Mouse (Mus musculus) forebrain, embryonic 13.5 days (tissue): ENCODE measurements around the gene Rnf4. TPM values are rescaled to one million over a fixed set of nuclear protein-coding genes. Genes with fewer than 3 reads are reported as not detected.

ENCODE experiments used
- ATAC-seq: fragments of 200-750 bp; cut with Nextera tagmentation; 2 replicates; pipeline ENCODE4 v1.8.0; 2017
- H3K27ac ChIP-seq: fragments of 300-500 bp; sonication (generic); 2 replicates; pipeline ENCODE4 v1.5.1; 2015; ENCODE audit warnings: inconsistent platforms, mild to moderate bottlenecking, moderate library complexity
- H3K27me3 ChIP-seq: fragments of 300-500 bp; sonication (generic); 2 replicates; pipeline ENCODE4 v1.6.1; 2015; ENCODE audit warnings: mild to moderate bottlenecking, inconsistent platforms
- H3K36me3 ChIP-seq: fragments of 300-500 bp; sonication (generic); 2 replicates; pipeline ENCODE4 v1.6.1; 2015; ENCODE audit warnings: mild to moderate bottlenecking, inconsistent platforms; ENCODE audit not compliant: poor library complexity, severe bottlenecking
- H3K4me1 ChIP-seq: fragments of 300-500 bp; sonication (generic); 2 replicates; pipeline ENCODE4 v1.6.1; 2015; ENCODE audit warnings: inconsistent platforms
- H3K4me2 ChIP-seq: fragments of 300-500 bp; sonication (generic); 2 replicates; pipeline ENCODE4 v1.6.1; 2015; ENCODE audit warnings: inconsistent platforms, mild to moderate bottlenecking, moderate library complexity
- H3K4me3 ChIP-seq: fragments of 300-500 bp; sonication (generic); 2 replicates; pipeline ENCODE4 v1.5.1; 2015; ENCODE audit warnings: mild to moderate bottlenecking, inconsistent platforms
- H3K9ac ChIP-seq: fragments of 300-500 bp; sonication (generic); 2 replicates; pipeline ENCODE4 v1.6.1; 2015; ENCODE audit warnings: mild to moderate bottlenecking, inconsistent platforms
- H3K9me3 ChIP-seq: fragments of 300-500 bp; sonication (generic); replicated peaks from 2 replicates; pipeline ENCODE4 v1.6.1; 2016; ENCODE audit warnings: inconsistent platforms
- WGBS: fragments of 180-500 bp; shearing (Covaris S2); methylation state at CpG from one replicate; pipeline ENCODE4 v1.1.7; 2015; 5-methylcytosine and 5-hydroxymethylcytosine counted together
- polyA plus RNA-seq: library from polyadenylated mRNA; unstranded; fragments of >200 nt; fragmentation: Nextera tagmentation; extraction: Ambion mirVana; gene quantifications from 2 replicates; pipeline ENCODE4 v1.2.1, GENCODE M21; 2015

Gene Rnf4
- 153 and 162 TPM in 2 replicates for polyA plus RNA-seq

GRCm38 (mm10) chr5:34336097-34336774 is at the start of gene Rnf4:
Gene Rnf4 (plus strand): TSS chr5:34336289.
- Histone ChIP-seq H3K4me2 (peak within 1 kb of the TSS; percentile 74), H3K9ac (peak within 1 kb of the TSS; percentile 98), H3K4me3 (peak within 1 kb of the TSS; percentile 96), H3K27ac (peak within 1 kb of the TSS; percentile 93), H3K4me1 (peaks cover 26% of the 10 kb centered on the region), H3K27me3 (no peaks in the 10 kb centered on the region), H3K36me3 (peaks cover 6% of the 10 kb centered on the region; the same call in 1 of the 2 replicates), H3K9me3 (no peaks in the 10 kb centered on the region)
- peak; percentile 98 for ATAC-seq
- under 1% methylated on average over 65 of the region's 67 CpGs for WGBS

GRCm38 (mm10) chr5:34286516-34286915 is 49.6 kb upstream of the Rnf4 start:
- H3K9ac ChIP-seq = 0 out of 2 replicates have a peak overlapping the region, but pooled peaks have one; percentile 64
- 2% methylated on average over 11 of the region's 11 CpGs for WGBS
- peak overlapping the region; percentile 90 for H3K4me2 ChIP-seq
- H3K4me1 ChIP-seq = peaks cover 15% of the 10 kb centered on the region
- no peaks in the 10 kb centered on the region for H3K36me3 ChIP-seq
- no peak overlapping the region for H3K27ac ChIP-seq
- H3K9me3 ChIP-seq = no peaks in the 10 kb centered on the region
- H3K4me3 ChIP-seq = peak overlapping the region; percentile 68
- peaks cover 70% of the 10 kb centered on the region for H3K27me3 ChIP-seq
- no peak for ATAC-seq

- Histone ChIP-seq H3K27me3 (peaks cover 64% of the 10 kb centered on the region), H3K9me3 (no peaks in the 10 kb centered on the region), H3K4me1 (peaks cover 15% of the 10 kb centered on the region), H3K4me2 (peak overlapping the region; percentile 90), H3K4me3 (peak overlapping the region; percentile 68), H3K9ac (peak overlapping the region; percentile 64), H3K27ac (no peak overlapping the region), H3K36me3 (no peaks in the 10 kb centered on the region)
- ATAC-seq = peak; percentile 3; the same call in 1 of the 2 replicates
- under 1% methylated on average over 54 of the region's 54 CpGs for WGBS
These were observed 48.9 kb upstream of the Rnf4 start for GRCm38 (mm10) chr5:34287001-34287837.

GRCm38 (mm10) chr5:34287838-34288145 is 48.3 kb upstream of the Rnf4 start:
- Histone ChIP-seq H3K4me2 (peak overlapping the region; percentile 90), H3K4me3 (peak overlapping the region; percentile 68), H3K36me3 (no peaks in the 10 kb centered on the region), H3K27ac (no peak overlapping the region), H3K9me3 (no peaks in the 10 kb centered on the region), H3K4me1 (peaks cover 15% of the 10 kb centered on the region), H3K9ac (peak overlapping the region; percentile 64), H3K27me3 (peaks cover 66% of the 10 kb centered on the region)
- no peak for ATAC-seq
- WGBS = 1% methylated on average over 18 of the region's 18 CpGs

- H3K27ac ChIP-seq = no peak within 1 kb of the TSS
- peaks cover 15% of the 10 kb centered on the region for H3K4me1 ChIP-seq
- peak within 1 kb of the TSS; percentile 68 for H3K4me3 ChIP-seq
- no peaks in the 10 kb centered on the region for H3K9me3 ChIP-seq
- peaks cover 63% of the 10 kb centered on the region for H3K27me3 ChIP-seq
- peak within 1 kb of the TSS; percentile 90 for H3K4me2 ChIP-seq
- peak; percentile 99 for ATAC-seq
- no peaks in the 10 kb centered on the region for H3K36me3 ChIP-seq
- WGBS = under 1% methylated on average over 73 of the region's 83 CpGs
- H3K9ac ChIP-seq = peak within 1 kb of the TSS; percentile 64
These were observed 47.9 kb upstream of the Rnf4 start, which contains the start of the genes Zfyve28 and Cfap99 for GRCm38 (mm10) chr5:34288154-34288716. Gene Zfyve28 (minus strand): TSS chr5:34288449. Gene Cfap99 (plus strand): TSS chr5:34288600.

GRCm38 (mm10) chr5:34289286-34289685 is 46.8 kb upstream of the Rnf4 start:
- Histone ChIP-seq H3K4me3 (no peak overlapping the region), H3K9ac (no peak overlapping the region), H3K27ac (no peak overlapping the region), H3K4me1 (peaks cover 15% of the 10 kb centered on the region), H3K9me3 (no peaks in the 10 kb centered on the region), H3K4me2 (peak overlapping the region; percentile 90), H3K27me3 (peaks cover 55% of the 10 kb centered on the region), H3K36me3 (no peaks in the 10 kb centered on the region)
- WGBS = 52% methylated on average over 2 of the region's 2 CpGs
- ATAC-seq = no peak

- Histone ChIP-seq H3K9ac (no peak overlapping the region), H3K27me3 (peaks cover 19% of the 10 kb centered on the region), H3K36me3 (no peaks in the 10 kb centered on the region), H3K9me3 (no peaks in the 10 kb centered on the region), H3K4me3 (no peak overlapping the region), H3K27ac (no peak overlapping the region), H3K4me2 (no peak overlapping the region), H3K4me1 (no peaks in the 10 kb centered on the region)
- ATAC-seq = no peak
- WGBS = 82% methylated on average over 6 of the region's 6 CpGs
These were observed 42.7 kb upstream of the Rnf4 start for GRCm38 (mm10) chr5:34293363-34293762.

- Histone ChIP-seq H3K27me3 (peaks cover 11% of the 10 kb centered on the region), H3K4me2 (no peak overlapping the region), H3K4me3 (no peak overlapping the region), H3K9ac (no peak overlapping the region), H3K27ac (no peak overlapping the region), H3K4me1 (no peaks in the 10 kb centered on the region), H3K9me3 (no peaks in the 10 kb centered on the region), H3K36me3 (no peaks in the 10 kb centered on the region)
- no peak for ATAC-seq
- 33% methylated on average over 2 of the region's 2 CpGs for WGBS
These were observed 41.4 kb upstream of the Rnf4 start for GRCm38 (mm10) chr5:34294696-34295095.

GRCm38 (mm10) chr5:34295141-34295540 is 40.9 kb upstream of the Rnf4 start:
- Histone ChIP-seq H3K4me1 (no peaks in the 10 kb centered on the region), H3K36me3 (no peaks in the 10 kb centered on the region), H3K9me3 (no peaks in the 10 kb centered on the region), H3K27me3 (peaks cover 8% of the 10 kb centered on the region; the same call in 1 of the 2 replicates), H3K27ac (no peak overlapping the region), H3K9ac (no peak overlapping the region), H3K4me3 (no peak overlapping the region), H3K4me2 (no peak overlapping the region)
- WGBS = 78% methylated on average over 2 of the region's 2 CpGs
- ATAC-seq = no peak

- 66% methylated on average over 4 of the region's 4 CpGs for WGBS
- ATAC-seq = no peak
- Histone ChIP-seq H3K4me3 (no peak overlapping the region), H3K9me3 (no peaks in the 10 kb centered on the region), H3K36me3 (no peaks in the 10 kb centered on the region), H3K27ac (no peak overlapping the region), H3K4me1 (no peaks in the 10 kb centered on the region), H3K9ac (no peak overlapping the region), H3K4me2 (no peak overlapping the region), H3K27me3 (no peaks in the 10 kb centered on the region)
These were observed 38.0 kb upstream of the Rnf4 start for GRCm38 (mm10) chr5:34298061-34298460.

- WGBS = 84% methylated on average over 10 of the region's 10 CpGs
- no peak for ATAC-seq
- H3K4me1 ChIP-seq = no peaks in the 10 kb centered on the region
These were observed 37.1 kb upstream of the Rnf4 start for GRCm38 (mm10) chr5:34298937-34299535.

GRCm38 (mm10) chr5:34302377-34302776 is 33.7 kb upstream of the Rnf4 start:
- WGBS = 83% methylated on average over 7 of the region's 7 CpGs
- ATAC-seq = no peak

More at GRCm38 (mm10) chr5:34298937-34299535, 37.1 kb upstream of the Rnf4 start:
- Histone ChIP-seq H3K27me3 (no peaks in the 10 kb centered on the region), H3K4me2 (no peak overlapping the region), H3K27ac (no peak overlapping the region), H3K4me3 (no peak overlapping the region), H3K9me3 (no peaks in the 10 kb centered on the region), H3K9ac (no peak overlapping the region), H3K36me3 (no peaks in the 10 kb centered on the region)

More at GRCm38 (mm10) chr5:34302377-34302776, 33.7 kb upstream of the Rnf4 start:
- Histone ChIP-seq H3K4me2 (no peak overlapping the region), H3K4me1 (no peaks in the 10 kb centered on the region), H3K9ac (no peak overlapping the region), H3K27ac (no peak overlapping the region), H3K27me3 (no peaks in the 10 kb centered on the region), H3K4me3 (no peak overlapping the region), H3K9me3 (no peaks in the 10 kb centered on the region), H3K36me3 (no peaks in the 10 kb centered on the region)
